Mouse (Mus musculus) MEL (cell line): ENCODE results near the gene Thbs2. TPM values are rescaled to one million over a fixed set of nuclear protein-coding genes. Genes with fewer than 3 reads are reported as not detected.
A peak's percentile ranks its signal among the peaks of the same experiment; 100 is the strongest.

Experiments
- DNase-seq: peaks from one replicate; pipeline ENCODE4 v3.0.0; 2011; ENCODE audit warnings: low read depth, low spot score
- H3K27ac ChIP-seq: 2 replicates; pipeline ENCODE4 v1.5.1; 2012; ENCODE audit warnings: low read depth, mild to moderate bottlenecking, control low read depth, low read length, moderate library complexity; ENCODE audit not compliant: control insufficient read depth
- H3K27me3 ChIP-seq, 2 experiments: fragments of 150-350 bp in 1 of 2; sonication (generic) in 1 of 2; 2 replicates each; pipeline ENCODE4 v1.6.1; 2012; ENCODE audit warnings: low read length in 2 of 2, mild to moderate bottlenecking in 2 of 2, improper control_type of control experiment in 1 of 2, moderate library complexity in 1 of 2; ENCODE audit not compliant: insufficient read depth in 2 of 2, control insufficient read depth in 1 of 2
- H3K36me3 ChIP-seq, 2 experiments: 2 replicates each; pipeline ENCODE4 v1.6.1; 2012 to 2014; ENCODE audit warnings: low read length in 2 of 2, improper control_type of control experiment in 1 of 2, inconsistent platforms in 1 of 2, mild to moderate bottlenecking in 1 of 2; ENCODE audit not compliant: insufficient read depth in 2 of 2, control insufficient read depth in 1 of 2
- H3K4me1 ChIP-seq, 2 experiments: fragments of 150-350 bp in 1 of 2; sonication (generic) in 1 of 2; 2 replicates each; pipeline ENCODE4 v1.6.1; 2012; ENCODE audit warnings: low read length in 2 of 2, improper control_type of control experiment in 1 of 2, mild to moderate bottlenecking in 1 of 2; ENCODE audit not compliant: insufficient read depth in 2 of 2, control insufficient read depth in 1 of 2
- H3K4me3 ChIP-seq, 2 experiments: fragments of 150-350 bp in 1 of 2; sonication (generic) in 1 of 2; 2 replicates each; pipeline ENCODE4 v1.5.1; 2012; ENCODE audit warnings: low read depth in 2 of 2, low read length in 2 of 2, mild to moderate bottlenecking in 2 of 2, moderate library complexity in 2 of 2, control low read depth in 1 of 2, improper control_type of control experiment in 1 of 2; ENCODE audit not compliant: control insufficient read depth in 1 of 2, insufficient read depth in 1 of 2
- H3K79me2 ChIP-seq: 2 replicates; pipeline ENCODE4 v1.6.1; 2012; ENCODE audit warnings: mild to moderate bottlenecking, low read length, moderate library complexity; ENCODE audit not compliant: control insufficient read depth, poor library complexity, insufficient read depth
- H3K9ac ChIP-seq: 2 replicates; pipeline ENCODE4 v1.6.1; 2012; ENCODE audit warnings: low read depth, mild to moderate bottlenecking, control low read depth, low read length, moderate library complexity; ENCODE audit not compliant: control insufficient read depth, poor library complexity, severe bottlenecking
- H3K9me3 ChIP-seq: fragments of 150-350 bp; sonication (generic); replicated peaks from 2 replicates; pipeline ENCODE4 v1.6.1; 2012; ENCODE audit warnings: mild to moderate bottlenecking, low read length, improper control_type of control experiment, moderate library complexity; ENCODE audit not compliant: insufficient read depth
- CHD1 ChIP-seq: IDR thresholded peaks from 2 replicates; pipeline ENCODE4 v1.6.1; 2012; ENCODE audit warnings: low read depth, mild to moderate bottlenecking, inconsistent platforms, low read length, improper control_type of control experiment
- CHD2 ChIP-seq: IDR thresholded peaks from 2 replicates; pipeline ENCODE4 v1.6.1; 2011; ENCODE audit warnings: low read length, improper control_type of control experiment
- CTCF ChIP-seq, 3 experiments: IDR thresholded peaks in 2 of 3; conservative IDR thresholded peaks in 1 of 3; 2 replicates each; pipeline ENCODE4 v1.5.1; 2011 to 2012; ENCODE audit warnings: low read length in 3 of 3, low read depth in 2 of 3, mild to moderate bottlenecking in 2 of 3, improper control_type of control experiment in 1 of 3, inconsistent platforms in 1 of 3, mixed read lengths in 1 of 3, moderate library complexity in 1 of 3; ENCODE audit not compliant: control insufficient read depth in 1 of 3, insufficient read depth in 1 of 3, poor library complexity in 1 of 3, severe bottlenecking in 1 of 3
- ELF1 ChIP-seq: IDR thresholded peaks from 2 replicates; pipeline ENCODE4 v1.6.1; 2014; ENCODE audit warnings: low read depth, mild to moderate bottlenecking, inconsistent platforms, low read length, improper control_type of control experiment, moderate library complexity
- EP300 ChIP-seq, 2 experiments: IDR thresholded peaks; 2 replicates each; pipeline ENCODE4 v1.6.1; 2011; ENCODE audit warnings: improper control_type of control experiment in 2 of 2, low read length in 2 of 2, low read depth in 1 of 2, mild to moderate bottlenecking in 1 of 2
- GABPA ChIP-seq: IDR thresholded peaks from 2 replicates; pipeline ENCODE4 v1.6.1; 2012; ENCODE audit warnings: low read depth, mild to moderate bottlenecking, inconsistent platforms, low read length, improper control_type of control experiment, moderate library complexity
- GATA1 ChIP-seq: IDR thresholded peaks from 2 replicates; pipeline ENCODE4 v1.6.1; 2011; ENCODE audit warnings: low read depth, low read length, improper control_type of control experiment
- HCFC1 ChIP-seq: IDR thresholded peaks from 2 replicates; pipeline ENCODE4 v1.6.1; 2012; ENCODE audit warnings: low read depth, mild to moderate bottlenecking, inconsistent platforms, low read length, improper control_type of control experiment, moderate library complexity
- JUND ChIP-seq: IDR thresholded peaks from 2 replicates; pipeline ENCODE4 v1.6.1; 2011; ENCODE audit warnings: low read depth, mild to moderate bottlenecking, improper control_type of control experiment, low read length
- KAT2A ChIP-seq: conservative IDR thresholded peaks from 2 replicates; pipeline ENCODE4 v1.6.1; 2012; ENCODE audit warnings: low read depth, low read length, improper control_type of control experiment, inconsistent platforms
- MAZ ChIP-seq: IDR thresholded peaks from 2 replicates; pipeline ENCODE4 v1.6.1; 2012; ENCODE audit warnings: low read depth, mild to moderate bottlenecking, inconsistent platforms, low read length, improper control_type of control experiment
- MEF2A ChIP-seq: IDR thresholded peaks from 2 replicates; pipeline ENCODE4 v1.6.1; 2014; ENCODE audit warnings: low read depth, mild to moderate bottlenecking, inconsistent platforms, low read length, improper control_type of control experiment; ENCODE audit not compliant: poor library complexity, insufficient replicate concordance, severe bottlenecking; ENCODE audit errors: extremely low read depth
- MXI1 ChIP-seq: IDR thresholded peaks from 2 replicates; pipeline ENCODE4 v1.6.1; 2011; ENCODE audit warnings: mild to moderate bottlenecking, low read depth, low read length, improper control_type of control experiment
- MYB ChIP-seq: IDR thresholded peaks from 2 replicates; pipeline ENCODE4 v1.6.1; 2011; ENCODE audit warnings: mild to moderate bottlenecking, low read depth, low read length, improper control_type of control experiment
- MYC ChIP-seq: IDR thresholded peaks from 2 replicates; pipeline ENCODE4 v1.6.1; 2011; ENCODE audit warnings: low read depth, mild to moderate bottlenecking, low read length, improper control_type of control experiment, moderate library complexity
- NELFE ChIP-seq: IDR thresholded peaks from 2 replicates; pipeline ENCODE4 v1.6.1; 2011; ENCODE audit warnings: low read depth, low read length, improper control_type of control experiment
- NRF1 ChIP-seq: IDR thresholded peaks from 2 replicates; pipeline ENCODE4 v1.6.1; 2014; ENCODE audit warnings: low read depth, mild to moderate bottlenecking, inconsistent platforms, low read length, improper control_type of control experiment, moderate library complexity; ENCODE audit not compliant: poor library complexity, insufficient read depth, severe bottlenecking
- POLR2A ChIP-seq, 2 experiments: IDR thresholded peaks; 2 replicates each; pipeline ENCODE4 v1.6.1; 2011 to 2012; ENCODE audit warnings: low read length in 2 of 2, mild to moderate bottlenecking in 2 of 2, control low read depth in 1 of 2, improper control_type of control experiment in 1 of 2, low read depth in 1 of 2, moderate library complexity in 1 of 2; ENCODE audit not compliant: control insufficient read depth in 1 of 2, insufficient read depth in 1 of 2, poor library complexity in 1 of 2
- POLR2AphosphoS2 ChIP-seq: IDR thresholded peaks from 2 replicates; pipeline ENCODE4 v1.6.1; 2011; ENCODE audit warnings: low read length, improper control_type of control experiment
- POLR2AphosphoS5 ChIP-seq: IDR thresholded peaks from 2 replicates; pipeline ENCODE4 v1.6.1; 2012; ENCODE audit warnings: low read depth, borderline replicate concordance, mild to moderate bottlenecking, inconsistent platforms, low read length, moderate library complexity, mixed read lengths
- RAD21 ChIP-seq: IDR thresholded peaks from 2 replicates; pipeline ENCODE4 v1.6.1; 2011; ENCODE audit warnings: mild to moderate bottlenecking, low read depth, low read length, improper control_type of control experiment
- RCOR1 ChIP-seq: IDR thresholded peaks from 2 replicates; pipeline ENCODE4 v1.6.1; 2012; ENCODE audit warnings: low read depth, mild to moderate bottlenecking, inconsistent platforms, low read length, improper control_type of control experiment
- SMC3 ChIP-seq: IDR thresholded peaks from 2 replicates; pipeline ENCODE4 v1.6.1; 2011; ENCODE audit warnings: low read depth, low read length, improper control_type of control experiment
- UBTF ChIP-seq: IDR thresholded peaks from 2 replicates; pipeline ENCODE4 v1.6.1; 2012; ENCODE audit warnings: low read depth, mild to moderate bottlenecking, inconsistent platforms, low read length, improper control_type of control experiment, moderate library complexity, borderline replicate concordance; ENCODE audit not compliant: insufficient read depth
- USF2 ChIP-seq, 2 experiments: IDR thresholded peaks; 2 replicates each; pipeline ENCODE4 v1.6.1; 2011 to 2012; ENCODE audit warnings: improper control_type of control experiment in 2 of 2, low read length in 2 of 2, borderline replicate concordance in 1 of 2, inconsistent platforms in 1 of 2, low read depth in 1 of 2, mild to moderate bottlenecking in 1 of 2; ENCODE audit not compliant: insufficient read depth in 1 of 2
- ZC3H11A ChIP-seq: IDR thresholded peaks from 2 replicates; pipeline ENCODE4 v1.6.1; 2012; ENCODE audit warnings: low read depth, mild to moderate bottlenecking, inconsistent platforms, low read length, improper control_type of control experiment
- polyA plus RNA-seq, 2 experiments: library from polyadenylated mRNA; stranded (reverse) in 1 of 2; unstranded in 1 of 2; fragments of >175 nt in 1 of 2; fragments of >200 nt in 1 of 2; gene quantifications; 2 replicates each; pipeline versions ENCODE4 v1.2.1 to v1.2.4; 2012; ENCODE audit warnings: low replicate concordance in 2 of 2, low read depth in 1 of 2; ENCODE audit not compliant: insufficient read length in 2 of 2, insufficient read depth in 1 of 2, missing spikeins in 1 of 2
- total RNA-seq: library from RNA; depleted of rRNA; stranded (reverse); fragments of 300-350 nt; gene quantifications from 2 replicates; pipeline ENCODE4 v1.2.3, GENCODE M21; 2012

The Thbs2 gene
- total and polyA plus RNA-seq, 3 experiments = not detected

DNA sequence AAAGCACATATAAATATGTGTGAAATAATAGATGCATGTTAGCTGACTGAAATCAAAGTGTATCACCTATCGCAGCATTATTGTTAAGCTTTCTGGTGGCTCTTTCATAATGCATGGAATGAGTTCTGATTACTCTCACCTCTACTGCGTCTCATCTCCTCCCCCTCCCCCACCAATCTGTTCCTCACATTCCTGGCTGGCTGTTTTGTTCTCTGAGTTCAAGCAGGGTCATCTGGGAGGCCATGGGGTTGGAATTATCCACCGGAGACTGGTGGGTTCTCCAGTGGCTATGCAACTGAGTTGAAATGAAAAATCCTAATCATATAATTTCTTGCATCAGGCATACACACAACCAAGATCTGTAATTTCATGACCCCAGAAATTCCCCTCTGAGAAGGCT, 33.4 kb upstream of the Thbs2 start:
- no peaks in the 10 kb centered on the region for H3K27me3 ChIP-seq
- no peaks in the 10 kb centered on the region for H3K36me3 ChIP-seq
- no peak overlapping the region for H3K4me3 ChIP-seq
- no peaks in the 10 kb centered on the region for H3K4me1 ChIP-seq
- no peaks in the 10 kb centered on the region for H3K9me3 ChIP-seq
- no peaks in the 10 kb centered on the region for H3K79me2 ChIP-seq
- no peak overlapping the region for H3K27ac ChIP-seq
- TF ChIP-seq ZC3H11A = no peak
- TF ChIP-seq POLR2AphosphoS5 = no peak
- no peak for TF ChIP-seq KAT2A
- no peak for TF ChIP-seq MYC
- TF ChIP-seq UBTF = no peak
- TF ChIP-seq MEF2A = no peak
- TF ChIP-seq JUND = no peak
- TF ChIP-seq ELF1 = no peak
- no peak for TF ChIP-seq SMC3
- TF ChIP-seq NRF1 = no peak
- TF ChIP-seq POLR2A (IDR thresholded peaks at IDR 0.05; ENCODE audit: control insufficient read depth in 1 of 2, insufficient read depth in 1 of 2, low read depth in 1 of 2, low read length in 2 of 2, poor library complexity in 1 of 2) = no peak
- TF ChIP-seq CTCF (IDR thresholded peaks at IDR 0.05 in 2 of 3, conservative IDR thresholded peaks at IDR 0.05 in 1 of 3; ENCODE audit: control insufficient read depth in 1 of 3, insufficient read depth in 1 of 3, low read depth in 2 of 3, low read length in 3 of 3, poor library complexity in 1 of 3, severe bottlenecking in 1 of 3) = no peak
- no peak for TF ChIP-seq MYB
- TF ChIP-seq, all 39 proteins: peak for 0
- H3K9ac ChIP-seq = no peak overlapping the region
- no peak for DNase-seq

DNA sequence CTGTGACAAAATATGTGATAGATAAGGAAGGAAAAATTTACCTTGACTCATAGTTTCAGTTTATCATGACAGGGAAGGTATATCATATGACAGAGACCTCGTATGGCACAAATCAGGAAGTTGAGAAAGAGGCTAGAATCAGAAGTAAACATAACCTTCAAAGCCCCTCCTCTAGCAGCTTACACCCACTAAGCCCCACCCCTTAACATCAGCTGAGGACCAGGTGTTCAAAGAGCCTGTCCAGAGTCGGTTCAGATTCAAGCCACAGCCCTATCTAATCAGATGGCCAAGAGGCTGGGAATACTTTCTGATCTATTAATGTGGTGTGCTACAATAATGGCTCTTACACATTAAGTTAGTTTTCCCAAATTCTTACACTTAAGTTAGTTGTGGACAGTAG, 30.8 kb upstream of the Thbs2 start:
- peak; percentile 2 for DNase-seq
- Histone ChIP-seq H3K79me2 (no peaks in the 10 kb centered on the region), H3K27me3 (no peaks in the 10 kb centered on the region), H3K4me3 (no peak overlapping the region), H3K27ac (no peak overlapping the region), H3K9me3 (no peaks in the 10 kb centered on the region), H3K9ac (no peak overlapping the region), H3K4me1 (no peaks in the 10 kb centered on the region), H3K36me3 (no peaks in the 10 kb centered on the region)
- TF ChIP-seq CTCF (IDR thresholded peaks at IDR 0.05 in 2 of 3, conservative IDR thresholded peaks at IDR 0.05 in 1 of 3; ENCODE audit: control insufficient read depth in 1 of 3, insufficient read depth in 1 of 3, low read depth in 2 of 3, low read length in 3 of 3, poor library complexity in 1 of 3, severe bottlenecking in 1 of 3) (no peak), EP300 (IDR thresholded peaks at IDR 0.05; ENCODE audit: low read depth in 1 of 2, low read length in 2 of 2) (no peak), MEF2A (no peak), SMC3 (no peak), POLR2AphosphoS5 (no peak), HCFC1 (no peak), GABPA (no peak), JUND (no peak), MXI1 (no peak), RCOR1 (no peak), USF2 (IDR thresholded peaks at IDR 0.05; ENCODE audit: borderline replicate concordance in 1 of 2, insufficient read depth in 1 of 2, low read depth in 1 of 2, low read length in 2 of 2) (no peak), CHD1 (no peak), MAZ (no peak), GATA1 (no peak), RAD21 (no peak), NELFE (no peak), POLR2AphosphoS2 (no peak), CHD2 (no peak), POLR2A (IDR thresholded peaks at IDR 0.05; ENCODE audit: control insufficient read depth in 1 of 2, insufficient read depth in 1 of 2, low read depth in 1 of 2, low read length in 2 of 2, poor library complexity in 1 of 2) (no peak)
